Mouse (Mus musculus) MEL (cell line): Measurements from ENCODE around the gene Aqr. TPM values are rescaled to one million over a fixed set of nuclear protein-coding genes. Genes with fewer than 3 reads are reported as not detected.

ENCODE experiments used
- DNase-seq: peaks from one replicate; pipeline ENCODE4 v3.0.0; 2011; ENCODE audit warnings: low read depth, low spot score
- H3K27ac ChIP-seq: 2 replicates; pipeline ENCODE4 v1.5.1; 2012; ENCODE audit warnings: low read depth, mild to moderate bottlenecking, control low read depth, low read length, moderate library complexity; ENCODE audit not compliant: control insufficient read depth
- H3K27me3 ChIP-seq, 2 experiments: fragments of 150-350 bp in 1 of 2; sonication (generic) in 1 of 2; 2 replicates each; pipeline ENCODE4 v1.6.1; 2012; ENCODE audit warnings: low read length in 2 of 2, mild to moderate bottlenecking in 2 of 2, improper control_type of control experiment in 1 of 2, moderate library complexity in 1 of 2; ENCODE audit not compliant: insufficient read depth in 2 of 2, control insufficient read depth in 1 of 2
- H3K36me3 ChIP-seq, 2 experiments: 2 replicates each; pipeline ENCODE4 v1.6.1; 2012 to 2014; ENCODE audit warnings: low read length in 2 of 2, improper control_type of control experiment in 1 of 2, inconsistent platforms in 1 of 2, mild to moderate bottlenecking in 1 of 2; ENCODE audit not compliant: insufficient read depth in 2 of 2, control insufficient read depth in 1 of 2
- H3K4me1 ChIP-seq, 2 experiments: fragments of 150-350 bp in 1 of 2; sonication (generic) in 1 of 2; 2 replicates each; pipeline ENCODE4 v1.6.1; 2012; ENCODE audit warnings: low read length in 2 of 2, improper control_type of control experiment in 1 of 2, mild to moderate bottlenecking in 1 of 2; ENCODE audit not compliant: insufficient read depth in 2 of 2, control insufficient read depth in 1 of 2
- H3K4me3 ChIP-seq, 2 experiments: fragments of 150-350 bp in 1 of 2; sonication (generic) in 1 of 2; 2 replicates each; pipeline ENCODE4 v1.5.1; 2012; ENCODE audit warnings: low read depth in 2 of 2, low read length in 2 of 2, mild to moderate bottlenecking in 2 of 2, moderate library complexity in 2 of 2, control low read depth in 1 of 2, improper control_type of control experiment in 1 of 2; ENCODE audit not compliant: control insufficient read depth in 1 of 2, insufficient read depth in 1 of 2
- H3K79me2 ChIP-seq: 2 replicates; pipeline ENCODE4 v1.6.1; 2012; ENCODE audit warnings: mild to moderate bottlenecking, low read length, moderate library complexity; ENCODE audit not compliant: control insufficient read depth, poor library complexity, insufficient read depth
- H3K9ac ChIP-seq: 2 replicates; pipeline ENCODE4 v1.6.1; 2012; ENCODE audit warnings: low read depth, mild to moderate bottlenecking, control low read depth, low read length, moderate library complexity; ENCODE audit not compliant: control insufficient read depth, poor library complexity, severe bottlenecking
- H3K9me3 ChIP-seq: fragments of 150-350 bp; sonication (generic); replicated peaks from 2 replicates; pipeline ENCODE4 v1.6.1; 2012; ENCODE audit warnings: mild to moderate bottlenecking, low read length, improper control_type of control experiment, moderate library complexity; ENCODE audit not compliant: insufficient read depth
- CHD2 ChIP-seq: IDR thresholded peaks from 2 replicates; pipeline ENCODE4 v1.6.1; 2011; ENCODE audit warnings: low read length, improper control_type of control experiment
- CTCF ChIP-seq, 3 experiments: IDR thresholded peaks in 2 of 3; conservative IDR thresholded peaks in 1 of 3; 2 replicates each; pipeline ENCODE4 v1.5.1; 2011 to 2012; ENCODE audit warnings: low read length in 3 of 3, low read depth in 2 of 3, mild to moderate bottlenecking in 2 of 3, improper control_type of control experiment in 1 of 3, inconsistent platforms in 1 of 3, mixed read lengths in 1 of 3, moderate library complexity in 1 of 3; ENCODE audit not compliant: control insufficient read depth in 1 of 3, insufficient read depth in 1 of 3, poor library complexity in 1 of 3, severe bottlenecking in 1 of 3
- EP300 ChIP-seq, 2 experiments: IDR thresholded peaks; 2 replicates each; pipeline ENCODE4 v1.6.1; 2011; ENCODE audit warnings: improper control_type of control experiment in 2 of 2, low read length in 2 of 2, low read depth in 1 of 2, mild to moderate bottlenecking in 1 of 2
- ETS1 ChIP-seq: IDR thresholded peaks from 2 replicates; pipeline ENCODE4 v1.6.1; 2012; ENCODE audit warnings: low read depth, mild to moderate bottlenecking, inconsistent platforms, low read length, improper control_type of control experiment, moderate library complexity
- GABPA ChIP-seq: IDR thresholded peaks from 2 replicates; pipeline ENCODE4 v1.6.1; 2012; ENCODE audit warnings: low read depth, mild to moderate bottlenecking, inconsistent platforms, low read length, improper control_type of control experiment, moderate library complexity
- GATA1 ChIP-seq: IDR thresholded peaks from 2 replicates; pipeline ENCODE4 v1.6.1; 2011; ENCODE audit warnings: low read depth, low read length, improper control_type of control experiment
- HCFC1 ChIP-seq: IDR thresholded peaks from 2 replicates; pipeline ENCODE4 v1.6.1; 2012; ENCODE audit warnings: low read depth, mild to moderate bottlenecking, inconsistent platforms, low read length, improper control_type of control experiment, moderate library complexity
- JUND ChIP-seq: IDR thresholded peaks from 2 replicates; pipeline ENCODE4 v1.6.1; 2011; ENCODE audit warnings: low read depth, mild to moderate bottlenecking, improper control_type of control experiment, low read length
- MEF2A ChIP-seq: IDR thresholded peaks from 2 replicates; pipeline ENCODE4 v1.6.1; 2014; ENCODE audit warnings: low read depth, mild to moderate bottlenecking, inconsistent platforms, low read length, improper control_type of control experiment; ENCODE audit not compliant: poor library complexity, insufficient replicate concordance, severe bottlenecking; ENCODE audit errors: extremely low read depth
- MXI1 ChIP-seq: IDR thresholded peaks from 2 replicates; pipeline ENCODE4 v1.6.1; 2011; ENCODE audit warnings: mild to moderate bottlenecking, low read depth, low read length, improper control_type of control experiment
- NELFE ChIP-seq: IDR thresholded peaks from 2 replicates; pipeline ENCODE4 v1.6.1; 2011; ENCODE audit warnings: low read depth, low read length, improper control_type of control experiment
- NRF1 ChIP-seq: IDR thresholded peaks from 2 replicates; pipeline ENCODE4 v1.6.1; 2014; ENCODE audit warnings: low read depth, mild to moderate bottlenecking, inconsistent platforms, low read length, improper control_type of control experiment, moderate library complexity; ENCODE audit not compliant: poor library complexity, insufficient read depth, severe bottlenecking
- POLR2A ChIP-seq, 2 experiments: IDR thresholded peaks; 2 replicates each; pipeline ENCODE4 v1.6.1; 2011 to 2012; ENCODE audit warnings: low read length in 2 of 2, mild to moderate bottlenecking in 2 of 2, control low read depth in 1 of 2, improper control_type of control experiment in 1 of 2, low read depth in 1 of 2, moderate library complexity in 1 of 2; ENCODE audit not compliant: control insufficient read depth in 1 of 2, insufficient read depth in 1 of 2, poor library complexity in 1 of 2
- POLR2AphosphoS2 ChIP-seq: IDR thresholded peaks from 2 replicates; pipeline ENCODE4 v1.6.1; 2011; ENCODE audit warnings: low read length, improper control_type of control experiment
- POLR2AphosphoS5 ChIP-seq: IDR thresholded peaks from 2 replicates; pipeline ENCODE4 v1.6.1; 2012; ENCODE audit warnings: low read depth, borderline replicate concordance, mild to moderate bottlenecking, inconsistent platforms, low read length, moderate library complexity, mixed read lengths
- SIN3A ChIP-seq: IDR thresholded peaks from 2 replicates; pipeline ENCODE4 v1.6.1; 2012; ENCODE audit warnings: low read length, improper control_type of control experiment, inconsistent platforms
- SMC3 ChIP-seq: IDR thresholded peaks from 2 replicates; pipeline ENCODE4 v1.6.1; 2011; ENCODE audit warnings: low read depth, low read length, improper control_type of control experiment
- TCF12 ChIP-seq: IDR thresholded peaks from 2 replicates; pipeline ENCODE4 v1.6.1; 2014; ENCODE audit warnings: low read depth, mild to moderate bottlenecking, inconsistent platforms, low read length, improper control_type of control experiment, moderate library complexity
- USF1 ChIP-seq: IDR thresholded peaks from 2 replicates; pipeline ENCODE4 v1.6.1; 2014; ENCODE audit warnings: low read depth, mild to moderate bottlenecking, inconsistent platforms, low read length, improper control_type of control experiment, moderate library complexity
- ZKSCAN1 ChIP-seq: IDR thresholded peaks from 2 replicates; pipeline ENCODE4 v1.6.1; 2012; ENCODE audit warnings: low read depth, mild to moderate bottlenecking, inconsistent platforms, low read length, improper control_type of control experiment, moderate library complexity
- ZMIZ1 ChIP-seq: IDR thresholded peaks from 2 replicates; pipeline ENCODE4 v1.6.1; 2012; ENCODE audit warnings: low read depth, mild to moderate bottlenecking, inconsistent platforms, low read length, improper control_type of control experiment, moderate library complexity
- ZNF384 ChIP-seq: IDR thresholded peaks from 2 replicates; pipeline ENCODE4 v1.6.1; 2012; ENCODE audit warnings: low read depth, mild to moderate bottlenecking, inconsistent platforms, low read length, improper control_type of control experiment
- polyA plus RNA-seq, 2 experiments: library from polyadenylated mRNA; stranded (reverse) in 1 of 2; unstranded in 1 of 2; fragments of >175 nt in 1 of 2; fragments of >200 nt in 1 of 2; gene quantifications; 2 replicates each; pipeline versions ENCODE4 v1.2.1 to v1.2.4; 2012; ENCODE audit warnings: low replicate concordance in 2 of 2, low read depth in 1 of 2; ENCODE audit not compliant: insufficient read length in 2 of 2, insufficient read depth in 1 of 2, missing spikeins in 1 of 2
- total RNA-seq: library from RNA; depleted of rRNA; stranded (reverse); fragments of 300-350 nt; gene quantifications from 2 replicates; pipeline ENCODE4 v1.2.3, GENCODE M21; 2012

Aqr gene
- total and polyA plus RNA-seq, 3 experiments, result 45.9 to 143 (median 69.1) TPM

GRCm38 (mm10) chr2:114094696-114095095, 92.1 kb downstream of the Aqr start:
- Histone ChIP-seq H3K36me3 (peaks cover 0 to 25% of the 10 kb centered on the region in 2 experiments; a peak in 3 of 4 replicates), H3K4me3 (no peak overlapping the region), H3K4me1 (peaks cover 9 to 17% of the 10 kb centered on the region in 2 experiments), H3K9me3 (no peaks in the 10 kb centered on the region), H3K27me3 (no peaks in the 10 kb centered on the region), H3K9ac (no peak overlapping the region)
- no peak for TF ChIP-seq POLR2AphosphoS5
- TF ChIP-seq SIN3A, result no peak
- peak in 2 of 3 experiments; percentile 4 to 7; a peak in 1 of 6 replicates for TF ChIP-seq CTCF (IDR thresholded peaks at IDR 0.05 in 2 of 3, conservative IDR thresholded peaks at IDR 0.05 in 1 of 3; ENCODE audit: control insufficient read depth in 1 of 3, insufficient read depth in 1 of 3, low read depth in 2 of 3, low read length in 3 of 3, poor library complexity in 1 of 3, severe bottlenecking in 1 of 3)
- no peak for TF ChIP-seq MEF2A
- TF ChIP-seq ZKSCAN1, result no peak
- no peak for TF ChIP-seq ZMIZ1
- no peak for TF ChIP-seq CHD2
- TF ChIP-seq NRF1, result no peak
- TF ChIP-seq USF1, result no peak
- TF ChIP-seq, all 39 proteins: peak for 1
- no peak for DNase-seq
- Histone ChIP-seq H3K27ac (no peak overlapping the region), H3K79me2 (no peaks in the 10 kb centered on the region)

- no peak for TF ChIP-seq MEF2A
- no peak for TF ChIP-seq POLR2AphosphoS5
- no peak for TF ChIP-seq MXI1
- no peak for TF ChIP-seq HCFC1
- Histone ChIP-seq H3K4me3 (no peak overlapping the region), H3K9ac (no peak overlapping the region), H3K27me3 (no peaks in the 10 kb centered on the region), H3K36me3 (peaks cover 0 to 25% of the 10 kb centered on the region in 2 experiments; a peak in 2 of 4 replicates), H3K9me3 (no peaks in the 10 kb centered on the region), H3K79me2 (no peaks in the 10 kb centered on the region), H3K27ac (no peak overlapping the region), H3K4me1 (peaks cover 9 to 13% of the 10 kb centered on the region in 2 experiments)
- no peak for DNase-seq
Measured at GRCm38 (mm10) chr2:114093577-114093976, 93.2 kb downstream of the Aqr start.

DNA sequence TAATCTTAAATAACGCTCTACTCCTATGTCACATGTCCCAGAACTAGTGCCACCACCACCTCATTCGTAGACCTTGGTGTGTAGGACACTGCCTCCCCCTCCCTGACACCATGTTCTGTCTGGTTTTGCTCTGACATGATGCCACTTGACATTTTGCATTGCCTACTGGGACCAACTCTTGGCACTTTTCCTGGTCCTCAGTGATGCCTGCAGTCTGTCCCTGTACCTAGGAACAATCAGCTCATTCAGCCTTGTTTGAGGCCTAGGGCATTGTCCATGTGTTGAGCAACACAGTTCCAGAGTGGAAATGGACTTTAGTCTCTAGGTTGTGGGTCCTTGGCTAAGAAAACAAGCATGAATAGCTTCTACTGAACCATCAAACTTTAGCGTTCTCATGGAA, 97.0 kb downstream of the Aqr start:
- Histone ChIP-seq H3K79me2 (no peaks in the 10 kb centered on the region), H3K9me3 (no peaks in the 10 kb centered on the region), H3K27ac (no peak overlapping the region), H3K27me3 (no peaks in the 10 kb centered on the region), H3K4me3 (no peak overlapping the region), H3K36me3 (no peaks in the 10 kb centered on the region), H3K9ac (no peak overlapping the region), H3K4me1 (no peaks in the 10 kb centered on the region)
- DNase-seq, result no peak
- TF ChIP-seq POLR2A (IDR thresholded peaks at IDR 0.05; ENCODE audit: control insufficient read depth in 1 of 2, insufficient read depth in 1 of 2, low read depth in 1 of 2, low read length in 2 of 2, poor library complexity in 1 of 2) (no peak), EP300 (IDR thresholded peaks at IDR 0.05; ENCODE audit: low read depth in 1 of 2, low read length in 2 of 2) (no peak), ZMIZ1 (no peak), SMC3 (no peak), ZNF384 (no peak), GATA1 (no peak), POLR2AphosphoS2 (no peak), NELFE (no peak), TCF12 (no peak), JUND (no peak), ETS1 (no peak), NRF1 (no peak), GABPA (no peak)
